Mouse (Mus musculus) gastrocnemius, adult 18-20 months (tissue): Measurements from ENCODE around the gene Olfr503. TPM values are rescaled to one million over a fixed set of nuclear protein-coding genes. Genes with fewer than 3 reads are reported as not detected.
"Not testable (repeated sequence)": the region's sequence is repeated elsewhere in the genome, so short reads cannot be mapped to it uniquely, and the experiment has no call there.

Experiments
- DNase-seq: peaks from one replicate; pipeline ENCODE4 v3.0.0; 2021; ENCODE audit warnings: low spot score
- long read RNA-seq, 2 experiments: library from polyadenylated mRNA; stranded (forward); transcript quantifications; one replicate each; pipeline ENCODE4 v2.0.0; 2021
- total RNA-seq, 2 experiments: library from RNA; stranded (reverse); gene quantifications; 2 replicates each; pipeline ENCODE4 v1.2.3; 2021

Gene Olfr503
- total RNA-seq: not detected
- long read RNA-seq, experiment 1: 0 reads
- long read RNA-seq, experiment 2: 0 reads

GRCm38 (mm10) chr7:108544227-108544626 is at the start of gene Olfr503:
Gene Olfr503 (plus strand): TSS chr7:108544527.
- DNase-seq: not testable (repeated sequence)

DNA sequence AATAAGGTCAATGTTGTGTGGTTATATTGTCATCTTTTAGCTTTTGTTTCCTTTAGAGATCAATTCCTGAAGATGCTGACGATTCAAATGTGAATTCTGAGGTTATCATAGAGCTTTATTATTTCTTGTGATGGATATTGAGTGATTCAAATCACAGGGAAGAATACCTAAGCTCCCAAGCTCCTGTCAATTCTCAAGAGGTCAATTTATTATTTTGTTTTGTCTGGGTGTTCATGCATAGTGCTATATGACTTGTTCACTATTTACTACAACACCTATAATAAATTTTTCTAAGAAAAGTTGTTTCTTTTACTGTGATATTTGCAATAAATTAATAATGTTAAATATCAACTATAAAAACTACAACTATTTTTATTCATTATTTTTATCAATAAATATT is 19.4 kb upstream of the Olfr503 start, which contains the start of gene Olfr502:
TSS of gene Olfr502 (minus strand) at position 101 of the 400 bp plus-strand sequence.
- DNase-seq: no peak

GRCm38 (mm10) chr7:108542416-108542815 is 1.9 kb upstream of the Olfr503 start:
- DNase-seq: no peak

DNA sequence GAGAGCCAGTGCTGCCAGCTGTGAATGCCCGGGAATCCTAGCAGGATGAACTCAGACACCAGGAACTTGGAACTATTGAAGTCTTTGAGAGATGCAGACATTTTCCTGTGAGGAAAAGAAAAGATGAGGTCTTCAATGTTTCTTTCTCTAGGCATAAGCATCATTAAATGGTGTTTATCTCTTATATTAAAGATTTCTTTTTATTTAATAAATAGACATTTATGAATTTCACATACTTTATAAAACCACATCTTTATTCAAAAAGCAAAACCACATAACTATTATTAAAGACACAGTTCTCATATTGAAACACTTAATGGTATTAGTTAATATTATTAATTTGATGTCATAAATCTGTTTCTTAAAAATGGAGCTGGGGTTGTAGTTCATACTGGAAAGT is 21.4 kb downstream of the Olfr503 start, which contains the start of gene Olfr504:
TSS of gene Olfr504 (minus strand) at position 101 of the 400 bp plus-strand sequence.
- DNase-seq: no peak

- no peak for DNase-seq
Measured at GRCm38 (mm10) chr7:108589797-108590196, 45.5 kb downstream of the Olfr503 start.

Other genes with a start within 250 kb of the Olfr503 start
- gene Olfr491, start 231.1 kb upstream of the Olfr503 start, total RNA-seq: not detected
- gene Olfr492, start 220.9 kb upstream of the Olfr503 start, total RNA-seq: not detected
- gene Olfr493, start 197.5 kb upstream of the Olfr503 start, total RNA-seq: not detected
- not detected for gene Olfr494, start 179.2 kb upstream of the Olfr503 start, total RNA-seq
- not detected for gene Olfr495, start 151.4 kb upstream of the Olfr503 start, total RNA-seq
- not detected for gene Olfr497, start 124.1 kb upstream of the Olfr503 start, total RNA-seq
- not detected for gene Olfr498, start 79.2 kb upstream of the Olfr503 start, total RNA-seq
- not detected for gene Olfr502, start 19.5 kb upstream of the Olfr503 start, total RNA-seq
- gene Olfr504, start 21.3 kb downstream of the Olfr503 start, total RNA-seq: not detected
- not detected for gene Olfr506, start 66.3 kb downstream of the Olfr503 start, total RNA-seq
- gene Olfr507, start 77.3 kb downstream of the Olfr503 start, total RNA-seq: not detected
- not detected for gene Olfr508, start 85.5 kb downstream of the Olfr503 start, total RNA-seq
- gene Olfr509, start 107.4 kb downstream of the Olfr503 start, total RNA-seq: not detected
- gene Olfr510, start 121.9 kb downstream of the Olfr503 start, total RNA-seq: not detected
- gene Olfr512, start 168.8 kb downstream of the Olfr503 start, total RNA-seq: not detected
- gene Olfr513, start 206.4 kb downstream of the Olfr503 start, total RNA-seq: not detected